ENCODE assay signal across 8 mouse cellular contexts in the genomic region with DNA sequence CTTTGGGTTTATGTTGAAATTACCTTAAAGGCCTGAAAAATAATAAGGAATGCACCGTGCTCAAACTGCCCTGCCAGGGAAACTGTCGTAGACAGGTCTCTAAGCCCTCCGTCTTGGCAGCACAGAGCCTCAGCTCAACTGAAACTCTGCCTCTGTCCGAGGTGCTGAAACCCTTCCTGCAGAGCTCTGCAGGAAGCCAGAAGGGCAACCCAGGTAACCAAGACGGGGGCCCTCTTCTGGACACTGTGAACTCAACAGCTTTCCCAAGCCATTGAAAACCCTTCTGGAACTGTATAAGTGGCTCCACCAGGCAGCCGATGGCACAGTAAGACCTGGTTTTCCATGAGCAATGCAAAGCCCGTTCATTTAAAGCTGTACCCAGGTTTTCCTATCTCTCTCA. TPM values are rescaled to one million over a fixed set of nuclear protein-coding genes. Genes with fewer than 3 reads are reported as not detected.
A peak's percentile ranks its signal among the peaks of the same experiment; 100 is the strongest.
DNase-seq lines count a peak whose midpoint lies in the region.
"Had no signal": no experiment of that assay in that cellular context is flagged by ENCODE, and none has a peak within 500 bp of the region (broad histone marks: within the 10 kb centered on the region; RNA-seq: fewer than 3 reads in every experiment).

No protein-coding gene starts in this region.

- DNase-seq in urinary bladder, postnatal 14 days (ENCODE audit: low spot score) = peak; percentile 82
- DNase-seq in urinary bladder, adult 2 months (ENCODE audit: low spot score) = no peak
- DNase-seq in adrenal gland, adult 8-10 months = peak; percentile 50
- DNase-seq in gastrocnemius, postnatal 25 days = peak; percentile 50
- peak; percentile 94 for DNase-seq in kidney, postnatal 10 days
- peak; percentile 91 for DNase-seq in mesoderm, embryonic 11.5 days (ENCODE audit: low read depth, low spot score)
- DNase-seq in urinary bladder, postnatal 25 days (ENCODE audit: low spot score) = peak; percentile 72

RNA-seq across cellular contexts. Expression of gene Kcnh2, which starts 6.1 kb away (rescaled TPM):
- polyA plus RNA-seq in urinary bladder, adult 2 months (2012; rRNA removed) = 56.0 and 70.5 TPM in 2 replicates
- 10 to 100 TPM; 17.7 to 47.2 (median 36.0) TPM for total RNA-seq in adrenal gland, adult 8-10 months (2022)
- 1 to 10 TPM; 2.1 to 3.7 TPM for total RNA-seq in gastrocnemius, postnatal 25 days (2021)

RNA-seq across cellular contexts. Expression of gene Nos3, which starts 7.1 kb away (rescaled TPM):
- 7.3 and 8.3 TPM in 2 replicates for polyA plus RNA-seq in urinary bladder, adult 2 months (2012; rRNA removed)
- 10 to 100 TPM in 1 of 4 experiments, 1 to 10 TPM in 3; 6.5 to 11.2 (median 9.1) TPM for total RNA-seq in adrenal gland, adult 8-10 months (2022)
- total RNA-seq in gastrocnemius, postnatal 25 days (2021) = 1 to 10 TPM; 5.6 to 7.7 TPM

RNA-seq across cellular contexts. Expression of gene Atg9b, which starts 34.5 kb away (rescaled TPM):
- 3.1 and 5.1 TPM in 2 replicates for polyA plus RNA-seq in urinary bladder, adult 2 months (2012; rRNA removed)
- 1 to 10 TPM in 1 of 4 experiments, under 1 TPM in 3; 0.55 to 1.3 (median 0.64) TPM for total RNA-seq in adrenal gland, adult 8-10 months (2022)
- total RNA-seq in gastrocnemius, postnatal 25 days (2021) = under 1 TPM; 0.10 to 0.19 TPM

RNA-seq across cellular contexts. Expression of gene Abcb8, which starts 36.0 kb away (rescaled TPM):
- 24.8 and 28.8 TPM in 2 replicates for polyA plus RNA-seq in urinary bladder, adult 2 months (2012; rRNA removed)
- total RNA-seq in adrenal gland, adult 8-10 months (2022) = 10 to 100 TPM; 73.5 to 97.6 (median 86.0) TPM
- total RNA-seq in gastrocnemius, postnatal 25 days (2021) = 10 to 100 TPM; 33.1 to 40.2 TPM

RNA-seq across cellular contexts. Expression of gene Asic3, which starts 55.7 kb away (rescaled TPM):
- 0.29 and 0.50 TPM in 2 replicates for polyA plus RNA-seq in urinary bladder, adult 2 months (2012; rRNA removed)
- total RNA-seq in adrenal gland, adult 8-10 months (2022) = under 1 TPM in 3 of 4 experiments, not detected in 1; 0.30 to 0.59 (median 0.55) TPM
- total RNA-seq in gastrocnemius, postnatal 25 days (2021) = under 1 TPM in 1 of 2 experiments, not detected in 1; 0.19 TPM
- polyA plus RNA-seq: heart, embryonic 14.5 days had no signal
